Mouse (Mus musculus) forebrain, embryonic 16.5 days (tissue): ENCODE data around the gene Sigmar1. TPM values are rescaled to one million over a fixed set of nuclear protein-coding genes. Genes with fewer than 3 reads are reported as not detected.
"Not testable (repeated sequence)": the region's sequence is repeated elsewhere in the genome, so short reads cannot be mapped to it uniquely, and the experiment has no call there.

Experiments used
- ATAC-seq: fragments of 200-750 bp; cut with Nextera tagmentation; 2 replicates; pipeline ENCODE4 v1.8.0; 2017; ENCODE audit warnings: mild to moderate bottlenecking, moderate library complexity
- H3K27ac ChIP-seq: fragments of 300-500 bp; sonication (generic); 2 replicates; pipeline ENCODE4 v1.5.1; 2014; ENCODE audit warnings: low read length, control low read depth
- H3K27me3 ChIP-seq: fragments of 300-500 bp; sonication (generic); replicated peaks from 2 replicates; pipeline ENCODE4 v1.6.1; 2014; ENCODE audit warnings: low read length; ENCODE audit not compliant: control insufficient read depth, insufficient read depth
- H3K36me3 ChIP-seq: fragments of 300-500 bp; sonication (generic); 2 replicates; pipeline ENCODE4 v1.6.1; 2014; ENCODE audit not compliant: control insufficient read depth, insufficient read depth
- H3K4me1 ChIP-seq: fragments of 300-500 bp; sonication (generic); replicated peaks from 2 replicates; pipeline ENCODE4 v1.6.1; 2014; ENCODE audit warnings: low read length; ENCODE audit not compliant: control insufficient read depth, insufficient read depth
- H3K4me2 ChIP-seq: fragments of 300-500 bp; sonication (generic); 2 replicates; pipeline ENCODE4 v1.6.1; 2014; ENCODE audit warnings: mild to moderate bottlenecking, low read length, control low read depth
- H3K4me3 ChIP-seq: fragments of 300-500 bp; sonication (generic); replicated peaks from 2 replicates; pipeline ENCODE4 v1.5.1; 2014; ENCODE audit warnings: mild to moderate bottlenecking, low read length, control low read depth
- H3K9ac ChIP-seq: fragments of 300-500 bp; sonication (generic); replicated peaks from 2 replicates; pipeline ENCODE4 v1.6.1; 2014; ENCODE audit warnings: low read depth, low read length, control low read depth
- H3K9me3 ChIP-seq: fragments of 300-500 bp; sonication (generic); 2 replicates; pipeline ENCODE4 v1.6.1; 2016; ENCODE audit warnings: low read length; ENCODE audit not compliant: control insufficient read depth
- WGBS: fragments of 180-500 bp; shearing (Covaris S2); extraction: QIAGEN DNeasy Blood & Tissue Kit; methylation state at CpG from one replicate; pipeline ENCODE4 v1.1.7; 2014; 5-methylcytosine and 5-hydroxymethylcytosine counted together
- polyA plus RNA-seq: library from polyadenylated mRNA; unstranded; fragments of >200 nt; fragmentation: Nextera tagmentation; extraction: Ambion mirVana; gene quantifications from 2 replicates; pipeline ENCODE4 v1.2.1, GENCODE M21; 2015

Sigmar1 gene
- polyA plus RNA-seq = 48.0 and 55.8 TPM in 2 replicates

GRCm38 (mm10) chr4:41755338-41756305 lies at the start of gene Sigmar1:
Gene Sigmar1 (minus strand): TSS chr4:41756157.
- peaks cover 18% of the 10 kb centered on the region for H3K4me1 ChIP-seq
- H3K4me2 ChIP-seq = peak within 1 kb of the TSS; percentile 93
- peak within 1 kb of the TSS; percentile 58 for H3K27ac ChIP-seq
- WGBS = under 1% methylated on average over 57 of the region's 57 CpGs
- H3K27me3 ChIP-seq = no peaks in the 10 kb centered on the region
- no peaks in the 10 kb centered on the region for H3K9me3 ChIP-seq
- H3K36me3 ChIP-seq = no peaks in the 10 kb centered on the region
- ATAC-seq = peak; percentile 56
- H3K4me3 ChIP-seq = peak within 1 kb of the TSS; percentile 73
- peak within 1 kb of the TSS; percentile 71 for H3K9ac ChIP-seq

- H3K36me3 ChIP-seq, H3K27ac ChIP-seq, H3K9me3 ChIP-seq, H3K4me2 ChIP-seq, H3K27me3 ChIP-seq, H3K4me3 ChIP-seq, H3K4me1 ChIP-seq, H3K9ac ChIP-seq, ATAC-seq: not testable (repeated sequence)
- WGBS = 14% methylated on average over 2 of the region's 3 CpGs
Observed at GRCm38 (mm10) chr4:41783197-41783596, 27.2 kb upstream of the Sigmar1 start.

GRCm38 (mm10) chr4:41782711-41783110 lies 26.8 kb upstream of the Sigmar1 start:
- H3K4me2 ChIP-seq, ATAC-seq, H3K4me3 ChIP-seq, H3K9ac ChIP-seq, H3K27me3 ChIP-seq, H3K36me3 ChIP-seq, H3K9me3 ChIP-seq, H3K27ac ChIP-seq, H3K4me1 ChIP-seq: not testable (repeated sequence)
- 20% methylated on average over 4 of the region's 4 CpGs for WGBS

GRCm38 (mm10) chr4:41781748-41782485 lies 26.0 kb upstream of the Sigmar1 start:
- not testable (repeated sequence) for ATAC-seq, H3K4me1 ChIP-seq, H3K36me3 ChIP-seq, H3K27ac ChIP-seq, H3K4me2 ChIP-seq, H3K4me3 ChIP-seq, H3K9ac ChIP-seq, H3K9me3 ChIP-seq, H3K27me3 ChIP-seq
- 9% methylated on average over 12 of the region's 21 CpGs for WGBS

GRCm38 (mm10) chr4:41781271-41781670 lies 25.3 kb upstream of the Sigmar1 start:
- not testable (repeated sequence) for H3K4me3 ChIP-seq, H3K27me3 ChIP-seq, H3K4me1 ChIP-seq, ATAC-seq, H3K9me3 ChIP-seq, H3K36me3 ChIP-seq, H3K4me2 ChIP-seq, H3K27ac ChIP-seq, H3K9ac ChIP-seq
- WGBS = 18% methylated on average over 3 of the region's 9 CpGs

GRCm38 (mm10) chr4:41775840-41776239 lies 19.9 kb upstream of the Sigmar1 start:
- H3K4me3 ChIP-seq, H3K36me3 ChIP-seq, H3K4me2 ChIP-seq, H3K27ac ChIP-seq, H3K27me3 ChIP-seq, H3K9ac ChIP-seq, H3K4me1 ChIP-seq, ATAC-seq, H3K9me3 ChIP-seq: not testable (repeated sequence)
- WGBS = 92% methylated on average over 1 of the region's 1 CpGs

- not testable (repeated sequence) for H3K9ac ChIP-seq, H3K4me1 ChIP-seq, H3K9me3 ChIP-seq, ATAC-seq, H3K27me3 ChIP-seq, H3K36me3 ChIP-seq
- H3K4me2 ChIP-seq = peak overlapping the region; percentile 52
- WGBS = 58% methylated on average over 3 of the region's 3 CpGs
- H3K27ac ChIP-seq = peak overlapping the region; percentile 58
- peak overlapping the region; percentile 36 for H3K4me3 ChIP-seq
Observed at GRCm38 (mm10) chr4:41774506-41774905, 18.5 kb upstream of the Sigmar1 start.

- 1% methylated on average over 12 of the region's 14 CpGs for WGBS
Observed at GRCm38 (mm10) chr4:41774002-41774401, 18.0 kb upstream of the Sigmar1 start, which contains the start of gene Ccl27a. Gene Ccl27a (minus strand): TSS chr4:41774247.

GRCm38 (mm10) chr4:41773502-41773901 lies 17.5 kb upstream of the Sigmar1 start:
- H3K4me1 ChIP-seq, H3K27me3 ChIP-seq, H3K27ac ChIP-seq, ATAC-seq, H3K9me3 ChIP-seq, H3K36me3 ChIP-seq: not testable (repeated sequence)
- WGBS = 0% methylated on average over 12 of the region's 25 CpGs
- peak overlapping the region; percentile 35 for H3K4me2 ChIP-seq
- H3K9ac ChIP-seq = 0 out of 2 replicates have a peak overlapping the region, but pooled peaks have one; percentile 16
- H3K4me3 ChIP-seq = peak overlapping the region; percentile 39

More at GRCm38 (mm10) chr4:41774002-41774401, 18.0 kb upstream of the Sigmar1 start, which contains the start of gene Ccl27a:
- peak within 1 kb of the TSS; percentile 48; the same call in 1 of the 2 replicates for H3K9ac ChIP-seq
- not testable (repeated sequence) for H3K4me1 ChIP-seq, ATAC-seq, H3K27me3 ChIP-seq, H3K9me3 ChIP-seq, H3K36me3 ChIP-seq
- peak within 1 kb of the TSS; percentile 52 for H3K4me2 ChIP-seq
- H3K27ac ChIP-seq = peak within 1 kb of the TSS; percentile 58
- peak within 1 kb of the TSS; percentile 39 for H3K4me3 ChIP-seq
